In genomic region chr6:91494526-91494925, GRCm38 (mm10) we compare ENCODE assay signal across 26 mouse cellular contexts. TPM values are rescaled to one million over a fixed set of nuclear protein-coding genes. Genes with fewer than 3 reads are reported as not detected.
DNase-seq lines count a peak whose midpoint lies in the region; ATAC-seq lines count a peak whose summit lies in the region.
"Had no signal": no experiment of that assay in that cellular context is flagged by ENCODE, and none has a peak within 500 bp of the region (broad histone marks: within the 10 kb centered on the region; RNA-seq: fewer than 3 reads in every experiment).

No protein-coding gene starts in this region.

- 87% methylated on average over 8 of the region's 8 CpGs for WGBS in kidney, embryonic 15.5 days
- 91% methylated on average over 8 of the region's 8 CpGs for WGBS in kidney, embryonic 14.5 days

- H3K4me1 ChIP-seq in kidney, embryonic 15.5 days, result no peaks in the 10 kb centered on the region
- no peaks in the 10 kb centered on the region for H3K4me1 ChIP-seq in kidney, embryonic 14.5 days (ENCODE audit: control insufficient read depth, insufficient read depth, low read length)
- H3K4me1 ChIP-seq: embryonic facial prominence, embryonic 12.5 days; embryonic facial prominence, embryonic 15.5 days; heart, embryonic 13.5 days had no signal

- no peak overlapping the region for H3K9ac ChIP-seq in kidney, embryonic 15.5 days
- H3K9ac ChIP-seq in kidney, embryonic 14.5 days (ENCODE audit: low read depth, low read length), result no peak overlapping the region
- H3K9ac ChIP-seq: embryonic facial prominence, embryonic 12.5 days; embryonic facial prominence, embryonic 15.5 days; forebrain, embryonic 13.5 days; heart, embryonic 13.5 days; hindbrain, embryonic 14.5 days had no signal

- H3K27ac ChIP-seq in kidney, embryonic 15.5 days, result no peak overlapping the region
- no peak overlapping the region for H3K27ac ChIP-seq in kidney, embryonic 14.5 days (ENCODE audit: low read depth, low read length)
- H3K27ac ChIP-seq: embryonic facial prominence, embryonic 12.5 days; embryonic facial prominence, embryonic 15.5 days; forebrain, embryonic 13.5 days; heart, adult 2 months; heart, embryonic 10.5 days; heart, embryonic 13.5 days; hindbrain, embryonic 14.5 days; hindbrain, postnatal 0 days had no signal

- DNase-seq in kidney, adult 8-10 months, result peak; percentile 31 to 36
- DNase-seq in kidney, postnatal 36 days, result peak; percentile 51 to 55
- no peak for DNase-seq in thymus, postnatal 4 days
- no peak for DNase-seq in layer of hippocampus, postnatal 25 days (ENCODE audit: extremely low spot score in 1 of 2, low spot score in 1 of 2)
- DNase-seq: adrenal gland, postnatal 10 days; adrenal gland, postnatal 36 days; cerebellum, adult 18-20 months; cerebellum, adult 9-10 months; cerebellum, postnatal 14 days; gastrocnemius, postnatal 10 days; gastrocnemius, postnatal 36 days; heart, adult 2 months; heart, postnatal 14 days; heart, postnatal 4 days had no signal

- no peaks in the 10 kb centered on the region for H3K27me3 ChIP-seq in kidney, embryonic 15.5 days
- H3K27me3 ChIP-seq in kidney, embryonic 14.5 days (ENCODE audit: control insufficient read depth, insufficient read depth, low read length), result no peaks in the 10 kb centered on the region
- H3K27me3 ChIP-seq: embryonic facial prominence, embryonic 12.5 days; embryonic facial prominence, embryonic 15.5 days; forebrain, embryonic 13.5 days; heart, embryonic 13.5 days had no signal

- H3K9me3 ChIP-seq in kidney, embryonic 15.5 days (replicated peaks), result no peaks in the 10 kb centered on the region
- H3K9me3 ChIP-seq in kidney, embryonic 14.5 days (ENCODE audit: control insufficient read depth, low read length), result no peaks in the 10 kb centered on the region
- H3K9me3 ChIP-seq: embryonic facial prominence, embryonic 12.5 days; embryonic facial prominence, embryonic 15.5 days; forebrain, embryonic 13.5 days; heart, embryonic 10.5 days; heart, embryonic 13.5 days had no signal

- H3K4me2 ChIP-seq in kidney, embryonic 15.5 days, result no peak overlapping the region
- no peak overlapping the region for H3K4me2 ChIP-seq in kidney, embryonic 14.5 days (replicated peaks; ENCODE audit: low read depth, low read length)
- H3K4me2 ChIP-seq: embryonic facial prominence, embryonic 12.5 days; embryonic facial prominence, embryonic 15.5 days; forebrain, embryonic 13.5 days; heart, embryonic 13.5 days; hindbrain, embryonic 14.5 days had no signal

- H3K36me3 ChIP-seq in kidney, embryonic 15.5 days, result peaks cover 92% of the 10 kb centered on the region
- peaks cover 83% of the 10 kb centered on the region for H3K36me3 ChIP-seq in kidney, embryonic 14.5 days (ENCODE audit: control insufficient read depth, insufficient read depth, low read length)

- ATAC-seq in kidney, embryonic 15.5 days (replicated peaks; ENCODE audit: low FRiP score), result no peak
- ATAC-seq in kidney, embryonic 14.5 days (ENCODE audit: low FRiP score, low TSS enrichment), result no peak
- peak; percentile 29; the same call in 1 of the 2 replicates for ATAC-seq in megakaryocyte, adult 5-6 weeks (ENCODE audit: poor library complexity, severe bottlenecking)
- ATAC-seq: CD4-positive, CD25-positive, alpha-beta regulatory T cell, adult 4 months; forebrain, embryonic 13.5 days; forebrain, embryonic 16.5 days; hindbrain, postnatal 0 days had no signal

- H3K4me3 ChIP-seq in kidney, embryonic 15.5 days (replicated peaks), result no peak overlapping the region
- H3K4me3 ChIP-seq in kidney, embryonic 14.5 days (ENCODE audit: low read length), result no peak overlapping the region
- H3K4me3 ChIP-seq: embryonic facial prominence, embryonic 12.5 days; embryonic facial prominence, embryonic 15.5 days; forebrain, embryonic 13.5 days; heart, adult 2 months; heart, embryonic 10.5 days; heart, embryonic 13.5 days had no signal

RNA-seq across cellular contexts. Expression of gene Tmem43, which starts 21.0 kb away (rescaled TPM):
- polyA plus RNA-seq in kidney, embryonic 15.5 days (2015; fragmentation: Nextera tagmentation; extraction: Ambion mirVana), result 44.7 and 46.5 TPM in 2 replicates
- 31.1 and 47.9 TPM in 2 replicates for polyA plus RNA-seq in kidney, embryonic 14.5 days (2014; fragmentation: Nextera tagmentation; extraction: Ambion mirVana)
- 62.2 and 66.7 TPM in 2 replicates for total RNA-seq in megakaryocyte, adult 5-6 weeks (2015)
- total RNA-seq in megakaryocyte, adult 5-6 weeks (2017), result 87.3 and 104 TPM in 2 replicates
- 10 to 100 TPM; 30.8 to 32.0 TPM for total RNA-seq in layer of hippocampus, postnatal 25 days (2021)

RNA-seq across cellular contexts. Expression of gene Xpc, which starts 21.2 kb away (rescaled TPM):
- polyA plus RNA-seq in kidney, embryonic 15.5 days (2015; fragmentation: Nextera tagmentation; extraction: Ambion mirVana), result 25.1 and 25.5 TPM in 2 replicates
- 15.8 and 25.4 TPM in 2 replicates for polyA plus RNA-seq in kidney, embryonic 14.5 days (2014; fragmentation: Nextera tagmentation; extraction: Ambion mirVana)
- 9.6 and 11.6 TPM in 2 replicates for total RNA-seq in megakaryocyte, adult 5-6 weeks (2015)
- total RNA-seq in megakaryocyte, adult 5-6 weeks (2017), result 36.8 and 41.5 TPM in 2 replicates
- total RNA-seq in layer of hippocampus, postnatal 25 days (2021), result 10 to 100 TPM; 12.6 to 14.2 TPM

RNA-seq across cellular contexts. Expression of gene Chchd4, which starts 21.2 kb away (rescaled TPM):
- polyA plus RNA-seq in kidney, embryonic 15.5 days (2015; fragmentation: Nextera tagmentation; extraction: Ambion mirVana), result 30.2 and 30.7 TPM in 2 replicates
- 31.7 and 33.1 TPM in 2 replicates for polyA plus RNA-seq in kidney, embryonic 14.5 days (2014; fragmentation: Nextera tagmentation; extraction: Ambion mirVana)
- 6.2 and 7.3 TPM in 2 replicates for total RNA-seq in megakaryocyte, adult 5-6 weeks (2015)
- total RNA-seq in megakaryocyte, adult 5-6 weeks (2017), result 6.1 and 7.1 TPM in 2 replicates
- total RNA-seq in layer of hippocampus, postnatal 25 days (2021), result 10 to 100 TPM; 18.9 to 19.7 TPM

RNA-seq across cellular contexts. Expression of gene Lsm3, which starts 21.2 kb away (rescaled TPM):
- polyA plus RNA-seq in kidney, embryonic 15.5 days (2015; fragmentation: Nextera tagmentation; extraction: Ambion mirVana), result 280 and 313 TPM in 2 replicates
- 332 and 459 TPM in 2 replicates for polyA plus RNA-seq in kidney, embryonic 14.5 days (2014; fragmentation: Nextera tagmentation; extraction: Ambion mirVana)
- total RNA-seq in megakaryocyte, adult 5-6 weeks (2015), result 84.7 and 89.8 TPM in 2 replicates
- 196 and 288 TPM in 2 replicates for total RNA-seq in megakaryocyte, adult 5-6 weeks (2017)
- 10 to 100 TPM; 35.8 to 38.4 TPM for total RNA-seq in layer of hippocampus, postnatal 25 days (2021)

Comparison
In these comparisons a context has a peak if more than half of its experiments do, and no peak if none do; other contexts are left out.
1. DNase-seq: peak in kidney, adult 8-10 months (2 of 2) and kidney, postnatal 36 days (2 of 2); none in thymus, postnatal 4 days (single experiment) and layer of hippocampus, postnatal 25 days (0 of 2).